Mouse (Mus musculus): ENCODE measurements around the gene Sestd1. TPM values are rescaled to one million over a fixed set of nuclear protein-coding genes. Genes with fewer than 3 reads are reported as not detected.

Sestd1 gene
- polyA plus RNA-seq, 1 experiment from 2014 or later = 27.3 TPM

DNA sequence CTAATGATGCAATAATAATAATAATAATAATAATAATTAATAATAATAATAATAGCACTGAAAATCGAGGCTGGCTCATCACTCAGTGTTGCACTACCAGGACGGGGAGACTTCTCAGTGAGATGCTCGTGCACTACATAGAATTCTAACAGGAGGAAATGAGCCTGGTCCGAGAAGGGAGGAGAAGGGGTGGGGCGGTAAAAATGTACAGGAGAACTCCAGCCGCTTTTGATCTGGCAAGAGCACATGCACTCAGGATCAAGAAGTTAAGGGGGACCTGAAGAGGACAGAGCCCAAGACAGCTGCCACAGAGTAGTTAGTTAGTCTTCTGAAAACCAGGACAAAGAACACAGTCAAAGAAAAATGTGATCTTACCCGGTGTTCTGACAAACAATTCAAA, 15.1 kb downstream of the Sestd1 start:
- Histone ChIP-seq H3K4me1 (replicated peaks; ENCODE audit: control insufficient read depth, insufficient read depth, low read length) (no peaks in the 10 kb centered on the region; the same call in 1 of the 2 replicates), H3K36me3 (ENCODE audit: control insufficient read depth, insufficient read depth, low read length) (no peaks in the 10 kb centered on the region), H3K9me3 (ENCODE audit: control insufficient read depth, low read length) (no peaks in the 10 kb centered on the region), H3K4me3 (ENCODE audit: low read depth, low read length) (no peak overlapping the region), H3K27ac (ENCODE audit: low read depth, low read length) (no peak overlapping the region), H3K9ac (ENCODE audit: low read depth, low read length) (no peak overlapping the region), H3K27me3 (ENCODE audit: control insufficient read depth, insufficient read depth, low read length) (no peaks in the 10 kb centered on the region), H3K4me2 (replicated peaks; ENCODE audit: low read depth, low read length) (no peak overlapping the region)
- WGBS = 71% methylated on average over 7 of the region's 7 CpGs
- DNase-seq (ENCODE audit: low spot score) (no peak), ATAC-seq (ENCODE audit: low FRiP score) (no peak)

DNA sequence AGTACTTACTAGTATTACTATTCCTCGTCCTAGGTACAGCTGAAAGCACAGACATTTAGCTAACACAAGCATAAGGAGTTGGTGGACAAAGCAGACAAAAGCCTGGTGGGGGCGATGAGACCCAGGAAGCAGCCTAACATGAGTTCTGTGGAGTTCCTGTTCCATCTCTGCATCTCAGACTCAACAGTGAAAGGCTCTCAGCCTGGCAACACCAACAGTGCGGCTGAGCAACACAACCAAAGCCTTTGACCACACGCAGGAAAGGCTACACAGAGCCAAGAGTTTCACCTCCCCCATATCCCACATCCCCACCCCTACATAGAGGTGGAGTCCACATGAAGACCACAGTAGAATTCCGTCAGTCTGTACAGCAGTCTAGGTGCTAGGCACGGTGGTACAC, 15.8 kb downstream of the Sestd1 start:
- Histone ChIP-seq H3K27ac (ENCODE audit: low read depth, low read length) (no peak overlapping the region), H3K36me3 (ENCODE audit: control insufficient read depth, insufficient read depth, low read length) (no peaks in the 10 kb centered on the region), H3K4me3 (ENCODE audit: low read depth, low read length) (no peak overlapping the region), H3K9ac (ENCODE audit: low read depth, low read length) (no peak overlapping the region), H3K9me3 (ENCODE audit: control insufficient read depth, low read length) (no peaks in the 10 kb centered on the region), H3K4me1 (replicated peaks; ENCODE audit: control insufficient read depth, insufficient read depth, low read length) (no peaks in the 10 kb centered on the region; the same call in 1 of the 2 replicates), H3K4me2 (replicated peaks; ENCODE audit: low read depth, low read length) (no peak overlapping the region), H3K27me3 (ENCODE audit: control insufficient read depth, insufficient read depth, low read length) (no peaks in the 10 kb centered on the region)
- DNase-seq (ENCODE audit: low spot score) (no peak), ATAC-seq (ENCODE audit: low FRiP score) (no peak)
- WGBS = 81% methylated on average over 6 of the region's 6 CpGs

DNA sequence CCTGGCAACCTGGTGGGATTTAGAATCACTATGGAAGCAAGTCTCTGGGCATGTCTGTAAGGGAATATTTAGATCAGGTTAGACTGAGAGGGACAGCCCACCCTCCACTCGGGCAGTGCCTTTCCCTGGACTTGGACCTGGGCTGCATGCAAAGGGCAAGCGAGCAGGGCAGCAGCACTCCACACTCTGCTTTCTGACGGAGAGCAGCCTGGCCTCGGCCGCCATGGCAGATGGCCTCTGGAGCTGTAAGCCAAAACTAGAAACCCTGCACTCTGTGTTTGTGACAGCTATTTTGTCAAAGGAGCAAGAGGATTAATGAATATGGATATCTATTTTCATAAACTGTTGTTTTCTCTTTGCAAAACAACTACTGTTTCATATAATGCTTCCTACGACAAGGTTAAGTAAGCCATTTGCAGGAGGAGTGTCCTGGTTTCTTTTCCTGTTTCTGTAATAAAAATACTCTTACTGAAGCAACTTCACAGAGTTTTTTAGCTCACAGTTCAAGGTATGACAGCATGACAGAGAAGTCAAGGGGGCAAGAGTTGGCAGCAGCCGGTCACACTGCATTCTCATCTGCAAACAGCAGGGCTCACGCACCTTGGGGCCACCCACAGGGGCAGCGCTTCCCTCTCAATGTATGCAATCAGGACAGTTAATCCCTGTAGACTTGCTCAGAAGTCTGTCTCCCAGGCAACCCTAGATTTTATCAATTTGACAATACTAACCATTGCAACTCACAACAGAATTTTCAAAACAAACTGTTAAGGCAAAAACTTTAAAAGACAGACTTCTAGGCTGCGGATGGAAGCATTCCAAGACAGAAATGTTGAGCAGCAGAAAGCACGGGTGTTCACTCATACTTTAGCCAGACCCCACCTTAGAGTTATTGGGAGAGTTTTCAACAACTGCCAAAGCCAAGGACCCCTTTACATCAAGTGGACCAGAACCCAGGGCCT, 16.6 kb downstream of the Sestd1 start:
- ATAC-seq (ENCODE audit: low FRiP score) = no peak
- Histone ChIP-seq H3K4me2 (replicated peaks; ENCODE audit: low read depth, low read length) (no peak overlapping the region), H3K4me1 (replicated peaks; ENCODE audit: control insufficient read depth, insufficient read depth, low read length) (no peaks in the 10 kb centered on the region; the same call in 1 of the 2 replicates), H3K27me3 (ENCODE audit: control insufficient read depth, insufficient read depth, low read length) (no peaks in the 10 kb centered on the region), H3K27ac (ENCODE audit: low read depth, low read length) (no peak overlapping the region), H3K36me3 (ENCODE audit: control insufficient read depth, insufficient read depth, low read length) (no peaks in the 10 kb centered on the region), H3K4me3 (ENCODE audit: low read depth, low read length) (no peak overlapping the region), H3K9me3 (ENCODE audit: control insufficient read depth, low read length) (no peaks in the 10 kb centered on the region), H3K9ac (ENCODE audit: low read depth, low read length) (no peak overlapping the region)
- DNase-seq (ENCODE audit: low spot score) = no peak
- 59% methylated on average over 11 of the region's 11 CpGs for WGBS

DNA sequence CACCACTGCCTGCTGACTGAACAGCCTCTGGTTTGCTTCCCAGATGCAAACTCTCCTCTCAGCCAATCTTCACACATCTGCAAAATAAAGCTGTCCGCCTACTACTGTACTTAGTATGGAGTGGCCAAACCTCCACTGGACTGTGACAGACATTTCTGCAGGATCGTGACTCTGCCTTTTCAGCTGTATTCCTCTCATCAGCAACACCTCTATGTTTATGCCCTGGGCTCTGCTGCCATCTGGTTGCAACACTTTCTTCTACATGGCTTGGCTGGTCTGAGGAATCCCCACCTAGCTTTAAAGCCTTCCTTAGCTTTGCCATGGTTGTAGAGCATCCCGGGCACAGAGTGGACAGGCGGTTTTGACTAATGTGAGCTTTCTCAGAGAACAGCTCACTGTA, 20.3 kb downstream of the Sestd1 start:
- Histone ChIP-seq H3K9me3 (ENCODE audit: control insufficient read depth, low read length) (no peaks in the 10 kb centered on the region), H3K36me3 (ENCODE audit: control insufficient read depth, insufficient read depth, low read length) (no peaks in the 10 kb centered on the region), H3K9ac (ENCODE audit: low read depth, low read length) (no peak overlapping the region), H3K27me3 (ENCODE audit: control insufficient read depth, insufficient read depth, low read length) (no peaks in the 10 kb centered on the region), H3K4me2 (replicated peaks; ENCODE audit: low read depth, low read length) (no peak overlapping the region), H3K27ac (ENCODE audit: low read depth, low read length) (no peak overlapping the region), H3K4me3 (ENCODE audit: low read depth, low read length) (no peak overlapping the region), H3K4me1 (replicated peaks; ENCODE audit: control insufficient read depth, insufficient read depth, low read length) (no peaks in the 10 kb centered on the region; the same call in 1 of the 2 replicates)
- 85% methylated on average over 4 of the region's 4 CpGs for WGBS
- DNase-seq (ENCODE audit: low spot score) (no peak), ATAC-seq (ENCODE audit: low FRiP score) (no peak)

DNA sequence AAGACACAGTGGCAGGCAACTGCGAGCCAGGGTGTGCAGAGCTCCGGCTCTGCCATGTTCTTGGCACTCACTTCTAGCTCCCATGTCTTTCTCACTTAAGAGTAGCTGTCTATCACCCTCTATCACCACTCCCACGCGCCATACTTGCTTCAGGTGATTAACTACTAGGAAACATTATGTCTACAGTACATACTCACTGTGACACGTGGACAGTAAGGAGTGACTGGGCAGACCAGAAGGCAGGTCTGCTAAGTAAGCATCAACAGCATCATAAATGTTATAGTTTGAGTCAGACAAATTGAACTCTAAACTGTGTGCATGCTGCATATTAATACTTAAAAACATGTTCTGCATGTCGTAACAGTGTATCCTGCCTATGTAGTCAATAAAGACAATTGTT, 27.2 kb downstream of the Sestd1 start:
- ATAC-seq (ENCODE audit: low FRiP score) (no peak), DNase-seq (ENCODE audit: low spot score) (no peak)
- Histone ChIP-seq H3K27ac (ENCODE audit: low read depth, low read length) (no peak overlapping the region), H3K4me1 (replicated peaks; ENCODE audit: control insufficient read depth, insufficient read depth, low read length) (no peaks in the 10 kb centered on the region), H3K4me2 (replicated peaks; ENCODE audit: low read depth, low read length) (no peak overlapping the region), H3K9me3 (ENCODE audit: control insufficient read depth, low read length) (no peaks in the 10 kb centered on the region), H3K36me3 (ENCODE audit: control insufficient read depth, insufficient read depth, low read length) (no peaks in the 10 kb centered on the region), H3K4me3 (ENCODE audit: low read depth, low read length) (no peak overlapping the region), H3K27me3 (ENCODE audit: control insufficient read depth, insufficient read depth, low read length) (no peaks in the 10 kb centered on the region), H3K9ac (ENCODE audit: low read depth, low read length) (no peak overlapping the region)
- 91% methylated on average over 6 of the region's 6 CpGs for WGBS

DNA sequence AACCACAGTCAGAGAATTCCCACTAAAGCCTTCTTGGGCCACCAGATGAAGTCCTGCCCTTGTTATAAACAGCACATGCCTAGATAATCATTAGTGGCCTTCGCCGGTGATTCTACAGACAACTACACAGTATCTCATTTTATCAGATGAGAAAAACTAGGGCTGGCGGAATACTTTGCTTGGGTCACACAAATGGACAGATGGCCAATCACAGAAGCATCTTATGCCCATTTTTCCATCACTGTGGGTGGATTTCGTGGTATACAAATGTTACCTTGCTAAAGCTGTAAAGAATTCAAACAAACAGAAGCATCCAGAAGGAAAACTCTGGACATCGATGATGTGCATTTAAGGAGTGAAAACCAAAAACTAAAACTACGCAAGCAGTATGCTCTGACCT, 28.7 kb downstream of the Sestd1 start:
- Histone ChIP-seq H3K9me3 (ENCODE audit: control insufficient read depth, low read length) (no peaks in the 10 kb centered on the region), H3K27ac (ENCODE audit: low read depth, low read length) (no peak overlapping the region), H3K4me3 (ENCODE audit: low read depth, low read length) (no peak overlapping the region), H3K4me1 (replicated peaks; ENCODE audit: control insufficient read depth, insufficient read depth, low read length) (no peaks in the 10 kb centered on the region), H3K27me3 (ENCODE audit: control insufficient read depth, insufficient read depth, low read length) (no peaks in the 10 kb centered on the region), H3K4me2 (replicated peaks; ENCODE audit: low read depth, low read length) (no peak overlapping the region), H3K36me3 (ENCODE audit: control insufficient read depth, insufficient read depth, low read length) (no peaks in the 10 kb centered on the region), H3K9ac (ENCODE audit: low read depth, low read length) (no peak overlapping the region)
- DNase-seq (ENCODE audit: low spot score) = no peak
- ATAC-seq (ENCODE audit: low FRiP score) = no peak
- 93% methylated on average over 6 of the region's 6 CpGs for WGBS

DNA sequence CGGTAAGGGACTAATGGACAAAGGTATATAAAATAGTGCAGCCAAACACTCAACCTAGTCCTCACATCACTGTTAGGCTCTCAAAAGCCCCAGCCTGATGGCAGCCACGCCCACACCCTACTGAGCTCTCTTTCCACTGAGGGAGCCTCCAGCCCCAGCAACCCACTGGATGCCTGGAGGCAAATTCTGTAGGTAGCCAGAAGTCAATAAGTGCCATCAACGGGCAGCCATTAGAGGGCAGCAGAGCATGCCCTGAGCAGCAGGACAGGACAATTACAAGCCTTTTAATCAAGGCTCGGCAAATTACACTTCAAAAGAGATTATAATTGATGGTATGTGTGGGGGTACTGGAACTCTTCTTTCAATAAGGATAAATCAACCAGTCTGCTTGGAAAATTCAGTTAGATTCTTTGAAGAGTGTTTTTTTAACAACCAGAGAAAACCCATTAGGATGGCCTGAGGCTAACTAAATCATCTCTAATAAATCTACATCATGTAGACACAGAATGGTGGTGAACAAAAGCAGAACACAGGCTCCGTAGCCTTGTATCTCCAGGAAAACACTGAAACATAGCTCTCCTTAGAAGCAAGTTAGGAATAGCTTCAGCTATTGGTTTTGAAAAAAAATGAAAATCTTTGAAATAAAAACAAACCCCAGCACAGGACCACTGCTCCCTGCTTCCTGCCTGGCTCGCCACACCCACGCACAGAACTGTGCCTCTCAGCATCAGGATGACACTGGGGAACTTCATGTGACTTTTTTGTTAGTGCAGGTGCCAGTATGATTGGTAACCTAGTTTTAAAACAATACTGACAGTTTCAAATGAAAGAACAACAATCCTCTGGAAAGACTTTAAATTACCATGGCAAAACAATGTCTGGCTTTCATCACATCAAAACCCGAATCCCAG, 30.4 kb downstream of the Sestd1 start:
- ATAC-seq (ENCODE audit: low FRiP score) (peak; percentile 56), DNase-seq (ENCODE audit: low spot score) (peak; percentile 71)
- 38% methylated on average over 8 of the region's 8 CpGs for WGBS
- Histone ChIP-seq H3K4me1 (replicated peaks; ENCODE audit: control insufficient read depth, insufficient read depth, low read length) (no peaks in the 10 kb centered on the region), H3K4me2 (replicated peaks; ENCODE audit: low read depth, low read length) (no peak overlapping the region), H3K27ac (ENCODE audit: low read depth, low read length) (no peak overlapping the region), H3K36me3 (ENCODE audit: control insufficient read depth, insufficient read depth, low read length) (no peaks in the 10 kb centered on the region), H3K9me3 (ENCODE audit: control insufficient read depth, low read length) (no peaks in the 10 kb centered on the region), H3K27me3 (ENCODE audit: control insufficient read depth, insufficient read depth, low read length) (no peaks in the 10 kb centered on the region), H3K4me3 (ENCODE audit: low read depth, low read length) (no peak overlapping the region), H3K9ac (ENCODE audit: low read depth, low read length) (no peak overlapping the region)

DNA sequence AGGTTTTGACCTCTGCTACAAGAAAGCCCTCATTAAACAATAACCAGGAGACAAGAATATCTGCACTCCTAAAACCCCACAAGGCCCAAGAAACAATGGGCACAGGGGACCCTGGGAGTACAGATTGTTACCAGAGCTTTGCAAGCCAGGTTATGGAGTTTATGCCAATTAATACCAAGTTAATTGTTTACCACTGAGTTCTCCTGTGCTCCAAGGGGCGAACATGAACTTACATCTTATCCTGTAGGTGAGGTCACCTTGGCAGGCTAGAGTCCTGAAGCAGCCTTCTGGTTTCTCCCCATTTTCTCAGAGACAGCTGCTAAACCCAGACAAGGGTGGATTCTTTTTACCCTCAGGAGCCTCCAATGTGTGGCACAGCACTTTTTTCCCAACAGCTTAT, 32.0 kb downstream of the Sestd1 start:
- no peaks in the 10 kb centered on the region for H3K9me3 ChIP-seq (ENCODE audit: control insufficient read depth, low read length)
- H3K9ac ChIP-seq (ENCODE audit: low read depth, low read length) = no peak overlapping the region
- no peak for DNase-seq (ENCODE audit: low spot score)
- no peaks in the 10 kb centered on the region for H3K36me3 ChIP-seq (ENCODE audit: control insufficient read depth, insufficient read depth, low read length)
- H3K27ac ChIP-seq (ENCODE audit: low read depth, low read length) = no peak overlapping the region
- H3K4me3 ChIP-seq (ENCODE audit: low read depth, low read length) = no peak overlapping the region
- no peaks in the 10 kb centered on the region for H3K4me1 ChIP-seq (replicated peaks; ENCODE audit: control insufficient read depth, insufficient read depth, low read length)
- H3K27me3 ChIP-seq (ENCODE audit: control insufficient read depth, insufficient read depth, low read length) = no peaks in the 10 kb centered on the region
- no peak overlapping the region for H3K4me2 ChIP-seq (replicated peaks; ENCODE audit: low read depth, low read length)
- WGBS = 93% methylated on average over 1 of the region's 1 CpGs
- no peak for ATAC-seq (ENCODE audit: low FRiP score)
